Mouse (Mus musculus) bone marrow, adult 2 months (tissue): ENCODE measurements around the gene Akt2.

ENCODE experiments used
- CTCF ChIP-seq: fragments of 200-500 bp; IDR thresholded peaks from 2 replicates; pipeline ENCODE4 v1.5.1; 2011; ENCODE audit warnings: low read length, control low read depth; ENCODE audit not compliant: control insufficient read depth, insufficient read depth
- POLR2A ChIP-seq: fragments of 200-500 bp; IDR thresholded peaks from 2 replicates; pipeline ENCODE4 v1.6.1; 2011; ENCODE audit warnings: low read depth, mild to moderate bottlenecking, control low read depth, low read length, borderline replicate concordance; ENCODE audit not compliant: control insufficient read depth

- TF ChIP-seq CTCF (no peak), POLR2A (no peak)
Observed at GRCm38 (mm10) chr7:27606481-27607254, 15.3 kb downstream of the Akt2 start.
